Mouse (Mus musculus) lung, adult 2 months (tissue): ENCODE measurements at regions not wholly inside any gene's neighbourhood (a gene's known extent, or its start where the extent isn't known, plus 50 kb on each side); places are given as distances from the start of the nearest gene placed in this dataset.

Experiments used
- CTCF ChIP-seq: fragments of 200-500 bp; IDR thresholded peaks from 2 replicates; pipeline ENCODE4 v1.5.1; 2011; ENCODE audit warnings: mild to moderate bottlenecking, low read length, control low read depth; ENCODE audit not compliant: insufficient read depth
- POLR2A ChIP-seq: fragments of 200-500 bp; IDR thresholded peaks from 2 replicates; pipeline ENCODE4 v1.6.1; 2011; ENCODE audit warnings: low read depth, mild to moderate bottlenecking, control low read depth, low read length, borderline replicate concordance; ENCODE audit errors: extremely low read depth

- no peak for TF ChIP-seq CTCF
- no peak for TF ChIP-seq POLR2A
Observed at GRCm38 (mm10) chr2:101080231-101080630, 544.3 kb upstream of the Rag2 start.
